In genomic region chr8:106550906-106551305, GRCm38 (mm10) we compare ENCODE assay signal across 38 mouse cellular contexts. TPM values are rescaled to one million over a fixed set of nuclear protein-coding genes. Genes with fewer than 3 reads are reported as not detected.
"Had no signal": no experiment of that assay in that cellular context is flagged by ENCODE, and none has a peak within 500 bp of the region (broad histone marks: within the 10 kb centered on the region; RNA-seq: fewer than 3 reads in every experiment).

No protein-coding gene starts in this region.

- H3K27me3 ChIP-seq: limb, embryonic 12.5 days; limb, embryonic 13.5 days; limb, embryonic 15.5 days; liver, embryonic 12.5 days; liver, embryonic 13.5 days; liver, embryonic 15.5 days; lung, embryonic 15.5 days; midbrain, embryonic 12.5 days; midbrain, embryonic 13.5 days; midbrain, embryonic 15.5 days; neural tube, embryonic 12.5 days had no signal

- H3K36me3 ChIP-seq: liver, embryonic 13.5 days; liver, embryonic 15.5 days; midbrain, embryonic 10.5 days; midbrain, embryonic 12.5 days; midbrain, embryonic 13.5 days; midbrain, embryonic 15.5 days; neural tube, embryonic 12.5 days had no signal

- DNase-seq: left cerebral cortex, postnatal 4 days; liver; liver, embryonic 13.5 days; liver, postnatal 0 days; lung, adult 18-20 months; lung, adult 2 months; lung, embryonic 14.5 days; lung, postnatal 10 days; lung, postnatal 14 days; lung, postnatal 36 days; lung, postnatal 4 days; midbrain, embryonic 14.5 days had no signal

- H3K4me3 ChIP-seq: limb, embryonic 10.5 days; limb, embryonic 12.5 days; limb, embryonic 13.5 days; limb, embryonic 15.5 days; liver, embryonic 12.5 days; liver, embryonic 13.5 days; liver, embryonic 15.5 days; lung, embryonic 15.5 days; megakaryocyte, embryonic 14.5 days; midbrain, embryonic 10.5 days; midbrain, embryonic 12.5 days; midbrain, embryonic 13.5 days; midbrain, embryonic 15.5 days; neural tube, embryonic 12.5 days had no signal

- H3K4me2 ChIP-seq: limb, embryonic 12.5 days; limb, embryonic 13.5 days; limb, embryonic 15.5 days; liver, embryonic 11.5 days; liver, embryonic 12.5 days; liver, embryonic 13.5 days; liver, embryonic 15.5 days; lung, embryonic 14.5 days; lung, embryonic 15.5 days; midbrain, embryonic 11.5 days; midbrain, embryonic 12.5 days; midbrain, embryonic 13.5 days; midbrain, embryonic 15.5 days; neural tube, embryonic 12.5 days had no signal

RNA-seq across cellular contexts. Expression of gene Cdh3, which starts 40.2 kb away (rescaled TPM):
- polyA plus RNA-seq: macrophage had no signal

RNA-seq across cellular contexts. Expression of gene 6030452D12Rik, which starts 50.6 kb away (rescaled TPM):
- polyA plus RNA-seq: limb, embryonic 10.5 days; limb, embryonic 11.5 days; limb, embryonic 12.5 days; limb, embryonic 13.5 days; limb, embryonic 14.5 days; limb, embryonic 15.5 days; liver, adult 2 months; liver, embryonic 11.5 days; liver, embryonic 12.5 days; liver, embryonic 13.5 days; liver, embryonic 14.5 days; liver, embryonic 15.5 days; liver, embryonic 16.5 days; liver, postnatal 0 days; lung, adult 2 months; lung, embryonic 14.5 days; lung, embryonic 15.5 days; lung, embryonic 16.5 days; lung, postnatal 0 days; macrophage; midbrain, embryonic 10.5 days; midbrain, embryonic 11.5 days; midbrain, embryonic 12.5 days; midbrain, embryonic 13.5 days; midbrain, embryonic 14.5 days; midbrain, embryonic 15.5 days; midbrain, embryonic 16.5 days; midbrain, postnatal 0 days; neural tube, embryonic 11.5 days; neural tube, embryonic 12.5 days had no signal
